Mouse (Mus musculus) embryo, embryonic 9.5 days (tissue): ENCODE results near the gene Calhm2.

Experiments
- DNase-seq: peaks from one replicate; pipeline ENCODE4 v3.0.0-alpha.2; 2017; ENCODE audit errors: extremely low spot score

Calhm2 gene

DNA sequence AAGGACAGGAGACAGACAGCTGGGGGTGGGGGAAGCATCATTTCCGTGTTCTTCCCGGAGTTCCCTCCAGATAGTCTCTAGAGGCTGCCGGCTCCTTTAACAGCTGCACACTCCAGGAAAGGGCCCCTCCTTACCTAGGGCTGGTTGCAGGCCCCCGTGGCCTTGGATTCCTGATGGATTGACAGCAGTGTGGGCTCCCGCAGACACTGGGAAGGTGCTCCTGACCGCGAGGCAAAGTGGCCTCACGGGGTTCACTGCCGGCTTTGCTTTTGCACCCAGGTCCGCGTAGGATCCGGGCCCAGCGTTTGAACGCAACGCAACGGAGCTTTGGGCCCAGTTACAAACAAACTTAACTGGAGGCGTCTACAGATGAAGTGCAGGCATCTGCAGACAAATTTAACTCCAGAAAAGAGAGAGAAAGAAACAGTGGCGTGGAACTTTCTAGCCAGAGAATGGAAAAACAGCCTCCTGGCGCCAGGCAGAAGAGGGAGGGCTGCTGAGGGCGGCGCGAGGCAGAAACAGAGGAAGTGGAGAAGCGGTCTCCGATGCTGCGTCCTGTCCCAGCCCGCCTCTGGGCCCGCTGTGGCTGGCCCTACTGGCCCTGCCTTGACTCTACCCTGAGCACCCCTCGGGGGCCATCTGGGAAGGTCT lies at the start of gene Calhm2:
Gene Calhm2, minus strand, starts transcription at position 524 of the 651 bp plus-strand sequence.
- peak; percentile 39 for DNase-seq

- no peak for DNase-seq
These were observed 48.6 kb upstream of the Calhm2 start for GRCm38 (mm10) chr19:47186514-47187275.

- no peak for DNase-seq
These were observed 46.6 kb upstream of the Calhm2 start for GRCm38 (mm10) chr19:47184736-47185135.

DNA sequence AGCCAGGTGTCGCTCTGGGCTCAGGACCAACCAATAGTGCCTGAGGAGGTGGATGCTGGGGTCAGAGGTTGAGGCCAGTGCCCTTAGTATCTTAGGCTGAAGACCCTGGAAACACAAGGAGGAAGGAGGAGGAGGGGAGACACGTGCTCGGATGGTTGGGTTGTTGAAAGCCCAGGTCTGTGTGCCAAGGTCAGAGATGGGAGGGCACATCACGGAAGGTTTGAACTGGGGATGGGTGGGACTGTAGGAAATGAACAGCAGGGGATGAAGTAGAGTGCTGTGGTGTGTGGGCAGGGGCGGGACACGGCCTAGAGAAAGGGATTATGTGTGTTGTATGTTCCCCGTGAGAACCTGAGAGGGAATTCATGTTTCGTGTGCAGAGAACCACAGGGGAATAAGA lies 46.1 kb upstream of the Calhm2 start:
- DNase-seq, result no peak

DNA sequence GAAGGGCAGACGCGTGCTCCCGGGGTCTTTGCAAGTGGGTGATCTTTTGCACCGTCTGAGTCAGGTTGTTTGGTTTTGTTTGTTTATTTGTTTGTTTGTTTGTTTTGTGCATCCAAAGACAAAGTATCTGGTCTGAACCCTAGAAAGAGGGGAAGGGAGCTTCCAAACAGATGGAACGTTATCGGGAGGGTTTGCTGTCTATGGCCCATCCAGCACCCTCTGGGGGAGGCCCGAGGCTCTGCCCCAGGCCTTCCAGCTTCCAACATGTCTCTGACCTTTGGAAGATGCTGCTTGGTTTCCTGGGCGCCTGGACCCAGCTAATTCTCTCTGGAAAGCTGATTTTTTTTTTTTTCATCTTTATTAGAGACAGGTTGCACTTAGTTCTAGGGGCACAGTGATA lies 41.9 kb upstream of the Calhm2 start:
- no peak for DNase-seq

DNA sequence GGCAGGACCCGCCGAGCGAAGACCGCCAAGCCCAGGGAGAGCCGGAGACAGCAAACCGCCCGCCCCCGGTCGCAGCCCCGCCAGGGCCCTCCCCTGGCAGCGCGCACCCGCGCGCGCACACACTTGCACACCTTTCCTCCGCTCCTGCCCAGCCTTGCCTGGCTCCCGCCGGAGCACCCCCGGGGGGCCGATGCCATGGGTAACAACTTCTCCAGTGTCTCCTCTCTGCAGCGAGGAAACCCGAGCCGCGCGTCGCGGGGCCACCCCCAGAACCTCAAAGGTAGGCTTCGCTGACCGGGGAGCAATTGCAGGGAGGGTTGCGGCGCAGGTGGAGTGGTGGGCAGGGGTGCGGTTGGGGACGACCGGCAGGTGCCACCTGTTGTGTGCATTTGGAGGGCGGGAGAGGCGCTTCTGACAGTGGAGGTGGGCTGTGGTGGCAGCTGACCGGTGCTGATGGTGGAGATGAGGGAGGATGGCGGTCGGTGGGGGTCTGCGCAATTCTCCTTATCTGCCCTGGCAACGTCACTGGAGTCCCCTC lies 41.2 kb upstream of the Calhm2 start:
- peak; percentile 36 for DNase-seq

DNA sequence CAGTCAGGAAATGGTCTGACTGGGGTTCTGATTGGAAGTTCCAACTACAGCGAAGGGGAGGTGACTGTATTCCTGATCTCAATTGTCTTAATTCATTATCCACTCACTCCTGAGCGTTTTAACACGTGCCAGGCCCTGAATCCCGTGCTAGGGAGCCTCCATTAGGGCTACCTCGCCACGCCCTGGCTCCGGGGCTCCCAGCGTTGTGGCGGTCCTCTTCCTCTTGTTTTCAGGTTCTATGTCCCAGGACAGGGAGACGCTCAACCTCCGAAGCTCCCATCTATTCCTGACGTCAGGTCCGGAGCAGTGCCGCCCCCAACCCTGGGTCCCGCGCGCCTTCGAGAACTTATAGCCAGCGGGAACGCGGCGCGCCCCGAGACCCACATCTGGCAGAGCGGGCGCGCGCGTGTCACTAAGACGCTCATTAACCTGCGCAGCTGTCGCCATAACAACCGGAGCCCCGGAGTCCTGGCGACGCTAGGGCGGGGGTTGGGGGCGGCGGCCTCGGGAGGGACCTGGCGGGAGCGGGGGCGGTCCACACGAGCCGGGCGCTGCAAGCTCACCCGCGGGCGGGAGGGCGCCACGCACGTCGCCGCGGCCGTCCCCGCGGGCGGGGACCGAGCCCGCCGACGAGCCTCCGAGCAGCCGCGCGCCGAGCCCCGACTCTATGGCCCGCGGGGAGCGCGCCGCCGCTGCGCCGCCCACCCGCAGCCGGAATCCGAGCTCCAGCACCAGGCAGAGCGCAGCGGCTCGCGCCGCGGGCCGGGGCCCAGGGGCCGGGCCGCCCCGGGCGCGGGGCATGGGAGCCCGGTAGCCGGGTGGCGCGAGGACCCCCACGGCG lies 40.6 kb upstream of the Calhm2 start, which contains the start of gene Neurl1a:
Gene Neurl1a, plus strand, starts transcription at position 390 of the 841 bp plus-strand sequence.
- DNase-seq, result peak; percentile 67

- peak; percentile 48 for DNase-seq
These were observed 39.9 kb upstream of the Calhm2 start for GRCm38 (mm10) chr19:47178001-47178400.

DNA sequence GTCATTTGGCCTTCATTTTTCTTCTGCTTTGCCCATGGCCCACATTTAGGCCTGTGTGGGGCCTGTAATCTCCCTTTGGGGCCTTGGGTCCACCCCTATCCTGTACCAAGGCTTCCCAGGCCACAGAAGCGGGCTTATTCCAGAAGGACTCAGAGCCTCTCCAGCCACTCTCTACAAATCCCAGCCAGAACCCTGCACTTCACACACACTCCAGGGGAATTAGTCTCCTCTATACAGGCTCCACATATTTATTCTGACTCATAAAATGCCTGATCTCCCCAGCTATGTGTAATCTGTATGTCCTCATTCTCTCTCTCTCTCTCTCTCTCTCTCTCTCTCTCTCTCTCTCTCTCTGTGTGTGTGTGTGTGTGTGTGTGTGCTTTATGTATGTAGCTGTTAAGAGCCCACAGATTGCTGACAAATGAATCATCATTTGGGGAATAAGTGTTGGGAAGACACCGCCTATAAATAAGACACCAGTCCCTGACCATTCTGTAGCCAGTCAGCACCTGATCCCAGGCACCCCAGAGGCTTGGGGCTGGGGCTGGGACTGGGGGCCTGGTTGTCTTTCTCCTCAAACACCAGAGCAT lies 38.9 kb upstream of the Calhm2 start:
- DNase-seq, result no peak

- no peak for DNase-seq
These were observed 37.4 kb upstream of the Calhm2 start for GRCm38 (mm10) chr19:47175472-47175871.

DNA sequence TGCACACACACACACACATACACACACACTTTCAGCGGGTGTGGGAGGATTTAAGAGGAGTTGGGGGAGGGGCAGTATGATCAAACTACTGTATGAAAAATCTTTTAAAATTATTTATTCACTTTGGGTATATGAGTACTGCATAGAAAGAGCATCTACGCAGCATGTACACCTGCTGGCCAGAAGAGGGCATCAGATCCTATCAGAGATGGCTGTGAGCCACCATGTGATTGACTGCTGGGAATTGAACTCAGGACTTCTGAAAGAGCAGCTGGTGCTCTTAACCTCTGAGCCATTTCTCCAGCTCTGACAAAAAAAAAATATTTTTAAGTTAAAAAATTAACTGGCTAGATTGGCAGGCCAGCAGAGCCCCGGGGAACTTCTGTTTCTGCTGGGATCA lies 36.4 kb upstream of the Calhm2 start:
- DNase-seq, result no peak

DNA sequence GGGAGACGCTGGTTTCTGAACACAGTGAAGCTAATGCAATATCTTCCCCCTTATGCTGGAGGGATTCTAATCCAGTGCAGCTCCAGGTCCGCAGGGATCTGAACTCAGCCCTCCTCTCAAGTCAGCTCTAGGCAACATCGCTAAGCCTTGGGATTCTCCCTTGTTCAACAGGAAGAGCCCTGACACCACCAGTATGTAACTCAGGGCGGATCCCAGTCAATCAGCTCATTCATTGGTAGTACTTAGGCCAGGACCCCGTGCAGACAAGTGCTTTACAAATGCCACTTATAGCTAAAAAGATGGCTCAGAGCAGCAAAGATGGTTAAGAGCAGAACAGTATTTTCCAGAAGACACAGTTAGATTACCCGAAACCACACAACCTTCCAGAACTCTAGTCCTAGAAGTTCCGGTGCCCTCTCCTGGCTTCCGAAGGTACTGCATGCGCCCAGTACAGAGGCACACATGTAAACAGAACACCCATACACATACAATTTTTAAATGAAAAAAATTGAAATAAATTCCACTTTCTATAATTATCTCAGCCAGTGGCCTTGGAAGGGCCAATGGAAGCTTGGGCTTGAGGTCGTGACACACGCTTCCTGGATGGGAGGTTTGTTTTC lies 30.8 kb upstream of the Calhm2 start:
- peak; percentile 81 for DNase-seq

DNA sequence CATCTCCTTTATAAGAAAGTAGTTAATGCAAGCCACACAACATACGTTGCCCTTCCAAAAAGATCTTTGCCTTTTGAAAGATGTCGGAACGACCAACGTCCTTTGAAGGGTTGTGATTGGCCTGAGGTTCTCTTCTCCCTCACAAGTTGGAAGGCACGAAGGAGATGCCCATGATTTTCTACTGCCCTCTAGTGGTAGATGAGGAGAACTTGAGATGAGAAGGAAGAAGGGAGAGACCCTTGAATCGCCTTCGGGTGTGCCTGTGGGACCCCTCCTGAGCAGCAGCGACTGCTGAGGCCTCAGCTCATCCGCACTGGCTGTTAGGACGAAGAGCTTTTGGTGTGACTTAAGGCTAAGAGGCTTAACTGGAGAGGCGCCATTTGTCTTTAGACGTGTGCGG lies 30.1 kb upstream of the Calhm2 start:
- peak; percentile 63 for DNase-seq

- no peak for DNase-seq
These were observed 29.6 kb upstream of the Calhm2 start for GRCm38 (mm10) chr19:47167617-47168214.

DNA sequence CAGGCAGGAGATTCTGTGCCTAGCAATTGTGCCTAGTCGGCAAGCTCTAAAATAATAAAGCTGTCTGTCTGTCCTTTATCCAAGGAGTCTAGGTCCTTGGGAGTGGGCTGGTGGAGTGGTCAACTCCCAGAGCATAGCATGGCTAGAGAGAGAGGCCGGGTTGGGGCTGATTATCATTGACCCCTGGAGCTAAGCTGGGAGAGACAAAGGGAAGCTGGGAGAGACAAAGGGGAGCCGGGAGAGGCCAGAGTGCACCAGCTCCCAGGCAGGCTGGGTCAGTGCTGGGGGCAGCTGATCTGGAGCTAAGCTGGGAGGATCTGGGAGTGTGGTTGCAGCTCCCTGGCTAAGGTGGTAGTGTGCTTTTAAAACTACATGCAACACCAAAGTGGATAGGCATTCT lies 28.7 kb upstream of the Calhm2 start:
- DNase-seq, result peak; percentile 42

DNA sequence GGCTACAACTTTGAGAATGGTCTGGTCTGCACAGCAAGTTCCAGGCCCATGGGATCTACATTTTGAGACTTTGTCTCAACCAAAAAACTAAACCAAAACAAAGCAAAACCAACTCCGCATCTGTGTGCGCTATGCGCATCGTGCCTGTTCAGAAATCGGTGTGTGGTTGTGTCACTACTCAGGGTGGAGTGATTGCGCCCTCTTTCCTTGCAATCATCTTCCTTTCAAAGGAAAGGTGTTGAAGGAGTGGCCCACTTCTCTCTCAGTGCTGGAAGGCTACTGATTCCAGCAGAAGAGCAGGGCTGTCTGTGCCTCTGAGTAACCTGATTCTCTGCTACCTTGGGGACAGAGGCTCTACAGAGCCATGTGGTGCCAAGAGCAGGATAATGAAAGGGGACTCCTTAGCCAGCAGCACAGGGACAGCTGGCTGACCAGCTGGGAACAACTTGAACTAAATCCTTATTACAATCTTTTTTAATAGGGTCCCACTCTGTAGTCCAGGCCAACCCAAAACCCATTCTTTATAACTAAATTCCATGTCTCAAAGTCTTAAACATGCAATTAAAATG lies 25.2 kb upstream of the Calhm2 start:
- no peak for DNase-seq

GRCm38 (mm10) chr19:47161669-47162068 lies 23.6 kb upstream of the Calhm2 start:
- DNase-seq, result no peak

DNA sequence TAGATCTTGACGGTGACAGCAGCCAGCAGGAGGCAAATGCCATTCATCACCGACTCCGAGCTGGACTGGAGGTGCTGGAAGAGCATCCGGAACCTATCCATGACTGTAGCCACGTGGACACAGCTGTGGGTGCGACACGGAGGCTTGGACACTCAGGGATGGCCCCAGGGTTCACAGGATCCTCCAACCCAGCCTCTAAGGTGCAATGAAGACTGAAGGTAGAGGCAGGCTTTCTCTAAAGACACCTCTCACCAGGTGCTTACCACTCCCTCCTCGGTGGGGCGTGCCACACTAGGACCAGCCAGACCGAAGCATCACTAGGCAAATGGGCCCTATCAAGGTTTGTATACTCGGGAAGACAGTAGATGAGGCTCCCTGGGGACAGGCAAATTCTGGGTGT lies 19.6 kb upstream of the Calhm2 start, which contains the start of gene Calhm3:
Gene Calhm3, minus strand, starts transcription at position 101 of the 400 bp plus-strand sequence.
- no peak for DNase-seq

DNA sequence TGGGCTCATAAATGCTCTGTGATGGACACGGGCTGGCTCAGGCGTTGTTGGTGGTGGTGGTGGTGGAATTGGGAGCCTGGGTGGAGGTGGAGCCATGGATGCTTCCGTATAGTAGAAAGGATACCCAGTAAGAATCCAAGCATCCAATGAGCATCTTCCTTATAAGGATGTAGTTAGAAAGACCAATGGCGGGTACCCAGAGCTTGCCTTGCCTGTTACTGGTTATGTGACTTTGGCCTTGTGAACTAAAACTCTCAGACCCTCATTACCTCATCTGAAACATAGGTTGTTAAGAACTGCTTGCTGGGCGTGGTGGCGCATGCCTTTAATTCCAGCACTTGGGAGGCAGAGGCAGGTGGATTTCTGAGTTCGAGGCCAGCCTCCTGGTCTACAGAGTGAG lies 15.7 kb upstream of the Calhm2 start:
- DNase-seq, result no peak

DNA sequence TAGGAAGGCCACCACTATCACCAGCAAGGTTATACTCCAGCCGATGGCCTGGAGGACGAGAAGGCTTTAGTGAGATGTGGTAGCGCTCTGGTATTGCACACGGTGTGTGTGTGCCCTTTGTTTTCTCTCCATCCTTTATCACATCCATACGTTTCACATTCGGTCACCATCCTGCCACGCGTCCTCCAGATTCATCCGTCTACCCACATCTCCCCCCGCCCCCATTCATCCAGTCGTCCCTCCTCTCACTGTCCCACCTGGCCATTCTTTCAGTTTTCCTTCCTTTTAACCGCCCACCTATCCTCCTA lies 13.9 kb upstream of the Calhm2 start:
- DNase-seq, result no peak
